Mouse (Mus musculus) G1E (cell line): ENCODE data around the gene Gm498.

Source experiments
- CTCF ChIP-seq: IDR thresholded peaks from 2 replicates; pipeline ENCODE4 v1.5.1; 2012; ENCODE audit warnings: low read depth, low read length, inconsistent platforms, mixed read lengths
- GATA1 ChIP-seq: IDR thresholded peaks from 2 replicates; pipeline ENCODE4 v1.6.1; 2012; ENCODE audit warnings: borderline replicate concordance, low read length, inconsistent platforms, mixed read lengths
- GATA2 ChIP-seq: IDR thresholded peaks from 2 replicates; pipeline ENCODE4 v1.6.1; 2012; ENCODE audit warnings: low read depth, low read length, inconsistent platforms, borderline replicate concordance
- TAL1 ChIP-seq: conservative IDR thresholded peaks from 2 replicates; pipeline ENCODE4 v1.6.1; 2012; ENCODE audit warnings: low read depth, low read length, inconsistent platforms, mixed read lengths

DNA sequence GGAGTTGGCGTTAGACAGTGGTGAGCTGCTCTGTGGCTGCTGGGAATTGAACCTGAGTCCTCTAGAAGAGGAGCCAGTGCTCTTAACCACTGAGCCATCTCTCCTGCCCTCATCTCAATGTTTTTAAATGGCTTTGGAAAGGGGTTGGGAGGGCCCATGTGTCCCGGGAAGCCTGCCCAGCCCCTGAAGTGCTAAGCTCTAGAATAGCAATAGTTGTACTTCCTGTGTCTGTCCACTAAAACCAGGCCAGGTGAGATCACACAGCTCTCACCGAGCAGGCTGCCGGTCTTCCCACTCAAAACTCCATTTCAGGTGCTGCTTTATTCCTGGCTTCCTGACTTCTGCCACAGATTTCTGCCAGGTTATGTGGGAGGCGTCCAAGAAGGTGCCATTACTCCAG is 26.5 kb upstream of the Gm498 start:
- TF ChIP-seq CTCF: no peak
- no peak for TF ChIP-seq GATA1
- no peak for TF ChIP-seq TAL1
- no peak for TF ChIP-seq GATA2
